Mouse (Mus musculus) adrenal gland, postnatal 36 days (tissue): ENCODE measurements at regions not wholly inside any gene's neighbourhood (a gene's known extent, or its start where the extent isn't known, plus 50 kb on each side); places are given as distances from the start of the nearest gene placed in this dataset.

Experiments
- DNase-seq, 2 experiments: peaks; one replicate each; pipeline ENCODE4 v3.0.0; 2021; ENCODE audit warnings: mixed read lengths in 1 of 2

- DNase-seq = no peak
Observed at GRCm38 (mm10) chr2:128403143-128403935, 187.7 kb upstream of the Spdye4c start.

DNA sequence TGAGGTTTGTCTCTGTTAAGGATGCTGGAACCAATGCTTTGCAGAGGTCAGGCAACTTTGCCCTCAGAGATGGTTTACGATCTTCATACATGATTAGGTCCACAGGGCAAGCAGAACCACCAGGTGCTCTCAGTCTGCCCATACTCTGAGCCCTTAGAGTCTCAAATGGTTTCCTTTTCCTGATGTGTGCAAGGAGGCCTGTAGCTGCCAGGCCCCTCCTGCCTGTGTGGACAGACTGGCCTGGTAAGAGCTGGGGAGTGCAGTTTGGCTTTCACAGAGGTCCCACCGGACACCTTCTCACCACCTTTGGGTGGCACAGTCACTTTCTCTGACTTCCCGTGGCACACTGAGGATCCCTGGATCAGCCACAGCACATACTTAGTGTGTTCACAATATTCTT is 186.6 kb upstream of the Spdye4c start:
- no peak for DNase-seq

- DNase-seq = no peak
Observed at GRCm38 (mm10) chr2:128407076-128407475, 183.9 kb upstream of the Spdye4c start.

- DNase-seq = peak; percentile 62 to 78
Observed at GRCm38 (mm10) chr2:128408718-128409117, 182.3 kb upstream of the Spdye4c start.

- DNase-seq = peak; percentile 67 to 77
Observed at GRCm38 (mm10) chr2:128412352-128412751, 178.7 kb upstream of the Spdye4c start.

GRCm38 (mm10) chr2:128412974-128413373 is 178.0 kb upstream of the Spdye4c start:
- DNase-seq = no peak

DNA sequence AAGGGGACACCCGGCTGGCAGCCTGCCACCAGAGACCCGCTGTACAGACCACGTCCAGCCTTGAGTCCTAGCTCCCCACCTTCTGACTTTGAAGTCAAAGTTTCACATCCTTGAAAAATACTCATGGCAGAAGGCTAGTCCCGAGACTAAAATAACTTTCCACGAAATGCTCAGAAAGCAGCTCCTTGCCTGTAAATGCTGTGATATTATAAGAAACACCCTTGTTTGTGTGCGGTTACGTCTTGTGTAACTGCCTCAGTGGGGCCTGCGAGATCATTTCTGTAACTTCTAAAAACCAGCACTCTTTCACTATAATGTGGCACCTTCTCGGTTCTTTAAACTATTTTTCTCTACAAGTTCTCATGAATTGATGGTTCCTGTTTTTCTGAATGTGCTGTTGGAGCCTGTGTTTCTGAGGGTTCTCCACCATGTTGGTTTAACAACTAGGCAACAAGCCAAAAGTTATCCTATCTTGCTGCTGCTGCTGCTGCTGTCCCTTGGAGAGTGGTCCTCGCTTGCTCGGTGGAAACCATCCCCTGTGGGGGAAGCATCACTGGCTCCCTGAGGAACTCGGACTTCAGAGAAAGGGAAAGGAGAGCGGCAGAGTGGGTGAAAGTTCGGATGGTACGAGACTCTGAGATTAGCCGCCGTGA is 176.3 kb upstream of the Spdye4c start:
- no peak for DNase-seq

GRCm38 (mm10) chr2:128416416-128416815 is 174.6 kb upstream of the Spdye4c start:
- DNase-seq = no peak

DNA sequence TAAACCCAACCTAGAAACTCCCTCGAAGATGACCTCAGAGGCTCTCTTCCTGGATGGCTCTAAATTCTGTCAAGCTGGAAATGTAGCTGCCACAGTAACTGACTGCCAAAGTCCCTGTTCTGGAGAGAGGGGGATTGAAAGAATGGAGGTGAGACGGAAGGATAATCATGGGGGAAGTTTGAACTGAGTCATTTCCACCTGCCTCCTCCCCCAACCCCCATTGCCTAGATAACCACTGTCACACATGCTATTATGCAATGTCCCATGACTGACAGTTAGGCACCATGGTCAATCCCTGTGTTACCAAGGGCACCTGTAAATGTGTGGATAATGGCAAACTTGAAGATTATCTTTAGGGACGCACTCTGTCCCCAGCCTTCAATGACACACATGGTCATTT is 172.0 kb upstream of the Spdye4c start:
- DNase-seq = no peak

- DNase-seq = no peak
Observed at GRCm38 (mm10) chr2:128420406-128420805, 170.6 kb upstream of the Spdye4c start.

DNA sequence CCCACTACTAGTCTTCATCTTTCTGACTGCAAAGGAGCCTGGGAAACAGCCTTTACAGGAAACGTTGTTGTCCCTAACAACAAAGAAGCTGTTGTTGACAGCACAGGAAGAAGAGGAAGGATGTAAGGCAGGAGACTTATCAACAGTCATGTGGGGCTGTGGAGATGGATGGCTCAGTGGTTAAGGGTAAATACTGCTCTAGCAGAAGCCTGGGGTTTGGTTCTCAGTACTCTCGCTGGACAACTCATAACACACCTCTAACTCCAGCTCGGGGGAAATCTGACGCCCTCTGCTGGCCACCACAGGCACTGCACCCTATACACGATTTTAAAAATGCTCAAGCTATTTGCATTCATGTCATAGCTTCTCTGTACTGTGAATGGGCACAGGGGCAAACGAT is 168.3 kb upstream of the Spdye4c start:
- no peak for DNase-seq

DNA sequence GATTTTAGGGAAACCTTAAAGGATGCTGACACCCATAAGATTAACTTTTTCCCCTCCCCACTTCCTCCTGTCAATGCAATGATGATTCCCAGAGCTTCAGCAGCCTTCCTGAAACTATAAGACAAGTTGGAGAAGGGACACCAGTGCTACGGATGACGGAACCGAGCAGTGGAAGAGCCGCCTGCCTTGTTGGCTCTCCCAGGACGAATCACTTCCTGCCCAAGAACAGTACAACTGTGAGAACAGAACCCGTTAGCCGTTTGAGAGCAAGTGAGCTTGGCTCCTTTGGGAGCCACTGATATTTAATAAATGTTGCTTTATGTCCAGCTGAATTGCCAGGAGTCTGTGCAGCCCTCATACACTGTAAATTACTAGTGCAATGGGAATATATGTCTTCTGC is 166.8 kb upstream of the Spdye4c start:
- no peak for DNase-seq

DNA sequence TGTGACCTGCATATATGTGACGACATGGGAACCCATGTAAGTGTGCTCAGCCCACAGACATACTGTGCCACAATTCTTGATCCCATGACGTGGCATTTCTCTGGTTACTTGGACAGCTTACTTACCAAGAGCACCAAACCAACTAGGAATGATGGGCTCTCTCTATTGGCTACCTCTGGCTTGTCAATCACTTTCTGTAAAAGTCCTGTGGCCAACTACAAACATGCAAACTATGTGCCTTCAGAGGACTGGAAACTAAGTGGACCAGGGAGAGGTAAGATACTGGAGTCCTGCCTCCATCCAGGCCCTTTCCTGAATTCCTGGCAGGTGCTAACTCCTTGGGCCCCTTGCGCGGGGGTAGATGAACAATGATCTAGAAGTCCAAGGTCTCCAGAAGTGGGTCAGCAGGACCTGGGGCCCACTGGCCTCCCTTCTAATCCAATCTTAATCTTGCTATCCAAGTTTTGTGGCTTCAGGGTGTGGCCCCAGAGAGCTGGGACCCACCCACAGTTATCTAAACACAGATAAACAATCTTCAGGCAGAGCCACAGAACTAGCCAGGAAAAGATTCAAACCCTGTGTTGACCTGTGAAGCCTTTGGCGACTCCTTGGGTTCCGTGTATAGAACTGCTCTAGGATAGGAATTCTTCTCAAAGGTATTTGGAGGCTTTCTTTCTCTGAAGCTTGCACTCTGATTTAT is 163.7 kb upstream of the Spdye4c start:
- no peak for DNase-seq

GRCm38 (mm10) chr2:128428154-128428553 is 162.9 kb upstream of the Spdye4c start:
- peak; percentile 41 to 54 for DNase-seq

GRCm38 (mm10) chr2:128428651-128429633 is 162.1 kb upstream of the Spdye4c start:
- DNase-seq = peak; percentile 61 to 69

- peak in 1 of 2 experiments; percentile 36 for DNase-seq
Observed at GRCm38 (mm10) chr2:128429786-128430185, 161.2 kb upstream of the Spdye4c start.

GRCm38 (mm10) chr2:128430776-128431291 is 160.2 kb upstream of the Spdye4c start:
- no peak for DNase-seq

DNA sequence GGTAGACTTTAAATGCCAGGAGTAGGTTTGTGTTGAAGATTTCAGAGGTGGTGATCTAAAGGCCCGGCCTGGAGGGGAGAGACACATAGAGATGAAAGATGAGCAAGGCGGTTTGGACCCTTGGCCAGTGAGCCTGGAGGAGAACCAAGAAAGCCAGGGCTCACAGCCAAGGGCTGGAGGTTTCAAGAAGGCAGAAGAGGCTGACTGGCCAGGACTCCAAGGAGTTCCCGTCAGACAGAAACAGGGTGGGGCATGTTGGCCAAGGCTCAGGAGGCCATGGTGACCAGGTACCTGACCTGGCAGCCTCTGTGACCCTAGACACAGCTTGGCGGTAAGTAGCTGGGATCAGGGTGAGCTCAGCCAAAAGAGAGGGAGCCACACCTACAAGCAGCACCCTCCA is 159.3 kb upstream of the Spdye4c start:
- DNase-seq = no peak

DNA sequence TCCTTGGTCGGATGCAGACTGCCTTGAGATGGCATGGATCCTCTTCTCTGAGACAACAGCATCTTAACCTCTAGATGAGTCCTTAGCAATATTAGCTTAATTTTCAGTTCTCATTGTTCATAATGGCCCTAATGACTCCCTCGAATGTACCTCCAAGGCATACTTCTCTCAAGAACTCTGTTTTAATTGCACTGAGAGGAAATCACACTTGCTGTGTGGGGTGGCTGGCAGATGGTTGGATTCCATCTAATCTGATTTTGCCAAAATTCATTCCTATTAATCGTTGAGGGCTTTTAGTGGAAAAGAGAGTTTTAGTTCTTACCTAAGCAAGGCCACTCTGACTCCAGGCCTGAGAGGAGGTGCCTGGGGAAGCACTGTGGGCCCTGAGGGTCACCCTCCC is 158.3 kb upstream of the Spdye4c start:
- DNase-seq = no peak

- no peak for DNase-seq
Observed at GRCm38 (mm10) chr2:128433553-128434081, 157.4 kb upstream of the Spdye4c start.
